Mouse (Mus musculus) urinary bladder, postnatal 4 days (tissue): ENCODE measurements around the gene Uimc1.

ENCODE experiments used
- DNase-seq, 2 experiments: peaks; one replicate each; pipeline ENCODE4 v3.0.0; 2021 to 2022; ENCODE audit warnings: low spot score in 2 of 2

Uimc1 gene

DNA sequence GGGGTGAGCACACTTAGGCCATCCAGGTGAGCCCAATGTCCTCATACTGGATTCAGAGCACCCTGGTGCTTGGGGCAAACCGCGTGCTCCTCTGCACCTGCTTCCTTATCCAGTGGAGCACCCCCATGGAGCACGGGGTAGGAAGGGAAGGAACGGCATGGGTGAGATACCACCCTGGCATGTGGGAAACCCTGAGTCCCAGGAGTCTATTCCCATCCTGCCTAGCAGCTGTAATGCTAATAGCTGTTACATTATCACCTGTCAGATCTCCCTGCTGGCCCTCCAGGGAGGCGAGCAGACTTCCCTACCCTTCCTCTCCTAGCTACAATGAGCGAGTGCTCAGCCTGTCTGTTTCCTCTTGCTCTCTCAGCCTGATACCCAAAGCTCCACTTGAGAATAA lies 104.9 kb downstream of the Uimc1 start:
- DNase-seq, result no peak

DNA sequence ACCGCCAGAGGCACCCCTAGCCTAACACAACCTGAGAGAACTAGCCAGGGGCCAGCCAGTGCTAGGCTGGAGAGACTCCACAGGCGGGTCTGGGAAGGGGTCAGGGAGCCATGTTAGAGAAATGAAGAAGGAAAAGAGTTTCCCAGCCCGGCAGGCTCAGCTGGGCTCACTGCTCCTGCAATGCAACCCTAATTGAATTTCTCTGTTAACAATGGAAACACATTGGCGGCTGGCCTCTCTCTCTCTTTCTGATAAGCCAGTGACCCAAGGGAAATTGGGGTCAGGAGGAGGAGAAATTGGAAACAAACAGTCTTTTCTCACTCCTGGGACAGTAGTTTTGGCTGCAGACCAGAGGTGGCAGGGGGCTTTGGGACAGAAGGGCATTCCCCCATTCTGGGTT lies 105.5 kb downstream of the Uimc1 start:
- no peak for DNase-seq

DNA sequence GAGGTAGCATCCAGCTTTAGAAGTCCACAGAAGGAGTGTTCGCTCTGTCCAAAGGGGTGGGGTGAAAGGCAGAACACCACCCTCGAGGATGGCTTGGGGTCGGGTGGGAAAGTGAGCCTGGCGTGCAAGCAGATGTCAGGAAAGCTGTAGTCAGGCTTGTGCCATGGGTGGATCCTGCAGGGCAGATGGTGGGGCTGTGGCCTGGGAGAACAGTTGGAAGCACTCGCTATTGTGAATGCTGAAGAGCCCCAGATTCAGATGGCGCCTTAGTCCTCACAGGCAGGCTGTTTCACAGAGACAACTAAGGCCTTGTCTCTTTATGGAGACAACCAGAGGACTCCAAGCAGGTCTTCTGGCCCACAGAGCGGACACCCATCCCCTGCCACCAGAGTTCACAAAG lies 107.9 kb downstream of the Uimc1 start:
- no peak for DNase-seq

DNA sequence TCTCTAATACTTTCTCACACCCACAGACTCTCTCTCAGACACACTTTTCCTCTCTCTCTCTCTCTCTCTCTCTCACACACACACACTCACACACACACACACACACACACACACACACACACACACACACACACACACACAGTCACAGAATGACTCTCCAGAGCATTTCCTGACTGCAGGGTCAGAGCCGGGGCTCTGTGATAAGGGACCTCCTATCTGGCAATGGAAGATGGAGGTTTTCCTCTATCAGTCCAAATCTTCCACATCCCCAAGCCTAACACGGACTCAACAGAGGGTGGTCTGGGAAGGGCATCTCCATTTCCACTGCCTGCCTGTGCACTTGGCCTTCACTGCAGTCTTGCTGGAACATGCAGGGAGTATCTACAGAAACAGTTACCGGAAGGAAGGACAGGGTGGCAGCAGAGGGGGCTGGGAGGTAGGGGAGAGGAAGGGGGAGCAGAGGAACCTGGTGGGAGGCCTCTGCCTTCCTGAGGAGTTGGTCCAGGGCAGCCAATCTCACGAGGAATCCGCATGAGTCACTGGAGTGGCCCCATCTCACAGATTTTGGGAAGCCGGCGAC lies 111.8 kb downstream of the Uimc1 start:
- DNase-seq, result no peak

DNA sequence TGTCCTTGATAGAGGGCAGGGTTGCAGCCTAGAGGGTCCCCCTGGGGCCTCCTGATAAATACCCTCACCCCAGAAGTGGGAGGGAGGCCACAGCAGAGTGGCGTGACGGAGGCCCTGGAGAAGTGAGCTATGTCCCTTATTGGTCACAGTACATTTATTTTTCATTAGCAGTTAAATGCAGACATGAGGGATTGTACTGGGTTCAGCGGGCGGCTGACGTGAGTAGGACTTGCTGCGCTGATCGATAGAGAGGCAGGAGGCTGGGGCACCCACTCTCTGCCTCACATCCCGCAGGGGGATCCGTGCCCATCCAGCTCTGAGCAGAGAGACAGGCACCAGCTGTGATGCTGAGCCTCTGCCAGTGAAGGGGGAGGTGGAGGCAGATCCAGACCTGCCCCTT lies 112.7 kb downstream of the Uimc1 start:
- no peak for DNase-seq

DNA sequence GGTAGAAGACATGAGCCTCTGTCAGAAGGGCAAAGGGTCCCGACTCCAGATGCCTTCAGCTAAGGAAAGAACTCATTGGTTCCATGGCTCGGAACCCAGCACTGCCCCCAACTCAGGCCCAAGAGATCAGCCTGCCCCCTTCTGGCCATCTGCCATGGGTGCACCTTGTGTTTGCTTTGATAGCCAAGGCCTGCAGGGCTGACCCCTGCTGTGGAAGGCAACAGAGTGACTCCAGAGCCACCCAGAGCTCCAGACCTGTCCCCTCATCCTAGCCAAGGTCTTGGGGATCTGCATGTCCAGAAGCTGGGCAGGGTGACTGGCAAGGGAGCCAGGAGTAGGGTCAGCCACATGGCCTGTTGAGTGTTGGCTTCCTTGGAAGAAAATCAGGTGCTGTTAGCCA lies 116.5 kb downstream of the Uimc1 start:
- no peak for DNase-seq

DNA sequence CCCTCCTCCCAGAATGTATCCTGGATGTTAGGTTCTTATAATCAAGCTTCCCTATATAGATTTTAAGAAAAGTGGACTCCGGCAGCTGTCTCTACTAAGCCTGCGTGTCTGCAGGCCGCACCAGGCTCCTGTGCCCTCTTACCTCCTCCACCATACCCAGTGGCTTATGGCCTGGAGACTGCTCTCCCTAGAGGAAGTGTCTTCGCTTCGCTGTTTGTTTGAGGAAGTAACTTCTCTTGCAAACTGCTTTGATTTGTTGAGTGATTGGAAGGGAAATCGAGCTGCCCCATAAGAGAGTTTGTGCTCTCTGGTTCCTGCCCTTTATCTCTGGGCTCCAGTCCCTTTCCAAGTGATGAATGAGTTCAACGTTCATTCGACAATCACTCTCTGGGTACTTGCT lies 117.1 kb downstream of the Uimc1 start:
- DNase-seq, result no peak

DNA sequence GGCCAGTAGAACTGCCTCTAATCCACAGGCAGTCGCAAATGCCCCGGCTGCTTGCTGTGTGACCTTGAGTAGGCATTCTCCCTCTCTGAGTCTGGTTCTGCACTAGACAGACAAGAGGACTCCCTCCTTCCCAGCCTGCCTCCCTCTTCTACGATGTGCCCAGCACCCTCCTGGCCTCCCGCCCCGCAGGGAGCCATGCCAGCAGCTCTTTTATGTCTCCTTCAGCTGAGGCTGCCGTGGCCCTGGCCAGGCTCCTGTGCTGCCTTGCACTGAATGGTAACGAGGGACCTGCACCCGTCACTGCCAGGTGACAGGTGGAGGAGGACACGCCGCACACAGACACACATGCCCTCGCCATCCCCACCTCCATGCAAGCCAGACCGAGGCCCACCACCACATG lies 119.1 kb downstream of the Uimc1 start:
- no peak for DNase-seq

DNA sequence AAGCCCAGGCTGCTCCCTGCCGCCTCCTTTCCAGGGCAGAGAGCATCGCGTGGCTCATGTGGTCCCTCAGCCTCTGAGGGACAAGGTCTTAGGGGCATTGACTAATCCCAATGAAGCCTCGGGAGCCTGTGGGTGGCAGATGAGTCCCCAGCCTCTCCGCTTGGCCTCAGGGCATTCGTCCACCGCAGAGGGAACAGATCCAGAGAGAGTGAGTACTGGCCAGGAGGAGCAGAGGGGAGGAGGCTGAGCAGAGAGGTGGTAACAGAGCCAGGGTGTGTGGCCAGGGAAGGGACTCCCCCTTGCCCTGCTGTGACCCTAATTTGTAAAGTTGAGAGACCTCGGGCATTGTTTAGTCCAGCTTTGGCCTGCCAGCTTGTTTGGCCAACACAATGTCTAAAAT lies 121.3 kb downstream of the Uimc1 start:
- DNase-seq, result no peak
